Mouse (Mus musculus): ENCODE results near the gene Neurog3.

Gene Neurog3

GRCm38 (mm10) chr10:62138040-62138439 is 5.2 kb downstream of the Neurog3 start:
- DNase-seq: peak; percentile 40

DNA sequence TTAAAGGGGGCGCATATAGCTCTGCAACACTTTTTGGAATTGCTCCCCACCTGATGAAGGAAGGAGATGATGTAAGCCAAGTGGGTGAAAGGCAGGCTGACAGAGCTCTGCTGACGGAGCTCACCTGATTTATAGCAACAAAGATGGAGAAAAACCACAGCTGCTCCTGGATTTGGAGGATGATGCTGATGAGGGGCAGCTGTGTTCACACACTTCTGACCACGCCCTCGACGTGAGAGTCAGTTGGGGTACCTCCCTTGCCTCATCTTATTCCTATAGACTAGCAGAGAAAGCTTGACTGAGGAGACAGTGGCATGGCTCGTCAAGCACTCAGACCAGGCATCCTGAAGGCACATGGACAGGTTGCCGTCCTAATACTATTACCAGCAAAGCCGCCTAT is 10.9 kb downstream of the Neurog3 start, which contains the start of gene Fam241b:
TSS of gene Fam241b (minus strand) at position 101 of the 400 bp plus-strand sequence.
- DNase-seq: no peak

DNA sequence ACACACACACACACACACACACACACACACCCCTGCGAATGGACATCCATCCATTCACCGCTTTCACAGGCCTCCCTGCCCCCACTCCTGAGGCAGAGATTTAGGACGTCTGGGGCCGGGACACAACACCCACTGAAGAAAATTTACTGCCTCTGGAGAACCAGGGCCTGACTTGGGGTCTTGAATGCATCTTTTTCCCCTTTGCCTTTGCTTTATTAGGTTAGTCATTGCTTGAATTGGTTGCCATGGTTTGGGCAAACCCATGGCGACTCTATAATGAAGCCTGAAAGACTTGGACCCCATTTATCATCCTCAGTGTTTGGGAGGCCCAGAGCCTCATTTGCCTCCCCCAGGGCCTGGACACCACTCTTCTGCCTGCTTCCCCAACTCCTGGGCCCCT is 13.1 kb downstream of the Neurog3 start:
- DNase-seq: no peak

- no peak for DNase-seq
Measured at GRCm38 (mm10) chr10:62147466-62148248, 14.8 kb downstream of the Neurog3 start.

DNA sequence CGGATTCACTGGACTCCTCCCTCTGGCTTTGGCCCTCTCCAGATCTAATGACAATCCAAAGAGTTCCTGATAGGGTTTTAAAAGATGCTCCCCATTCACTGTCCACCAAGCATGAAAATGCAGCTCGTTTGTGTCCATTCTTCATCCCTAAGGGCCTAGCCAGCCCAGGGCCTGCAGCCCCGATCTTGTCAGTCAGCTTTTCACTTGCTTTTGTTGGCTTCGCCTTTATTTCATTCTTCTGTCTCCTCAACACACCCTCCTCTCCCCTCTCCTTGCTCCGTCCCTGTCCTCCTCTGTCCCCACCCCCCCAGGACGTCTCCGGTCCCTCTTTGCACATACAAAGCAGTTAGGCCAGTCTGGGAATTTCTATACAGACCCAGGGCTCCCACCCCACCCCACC is 17.0 kb downstream of the Neurog3 start:
- DNase-seq: no peak

- no peak for DNase-seq
Measured at GRCm38 (mm10) chr10:62162410-62162809, 29.5 kb downstream of the Neurog3 start.

- peak; percentile 52 for DNase-seq
Measured at GRCm38 (mm10) chr10:62172841-62173553, 40.1 kb downstream of the Neurog3 start.

DNA sequence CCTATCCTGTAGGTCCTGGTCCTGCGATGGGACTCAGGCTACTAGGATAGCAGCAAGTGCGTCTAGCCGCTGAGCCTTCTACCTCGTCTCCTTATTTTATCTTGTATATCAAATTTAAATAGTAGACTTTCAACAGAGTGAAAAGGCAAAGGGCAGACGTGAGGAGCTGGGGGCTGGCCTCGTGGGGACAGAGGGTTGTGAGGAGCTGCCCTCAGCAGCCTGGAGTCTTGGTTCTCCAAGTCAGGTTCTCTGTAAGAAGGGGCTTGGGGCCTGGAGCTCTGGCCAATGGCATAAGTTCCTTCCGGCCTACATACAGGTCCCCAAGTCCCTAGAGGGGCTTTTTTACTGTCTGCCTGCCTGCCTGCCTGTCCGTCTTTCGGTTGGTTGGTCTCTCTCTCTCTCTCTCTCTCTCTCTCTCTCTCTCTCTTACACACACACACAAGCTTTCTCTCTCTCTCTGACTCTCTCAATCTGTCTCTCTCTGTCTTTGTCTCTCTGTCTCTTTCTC is 41.1 kb downstream of the Neurog3 start:
- DNase-seq: peak; percentile 51

- peak; percentile 77 for DNase-seq
Measured at GRCm38 (mm10) chr10:62174533-62175313, 41.8 kb downstream of the Neurog3 start.

- no peak for DNase-seq
Measured at GRCm38 (mm10) chr10:62179944-62180343, 47.1 kb downstream of the Neurog3 start.

GRCm38 (mm10) chr10:62181701-62182100 is 48.8 kb downstream of the Neurog3 start:
- peak; percentile 58 for DNase-seq

- no peak for DNase-seq
Measured at GRCm38 (mm10) chr10:62182471-62183014, 49.7 kb downstream of the Neurog3 start.

GRCm38 (mm10) chr10:62183053-62183452 is 50.2 kb downstream of the Neurog3 start:
- peak; percentile 96 for DNase-seq

All from retina, postnatal 1 day (tissue).